Mouse (Mus musculus): ENCODE measurements around the gene Car1. TPM values are rescaled to one million over a fixed set of nuclear protein-coding genes. Genes with fewer than 3 reads are reported as not detected.
A peak's percentile ranks its signal among the peaks of the same experiment; 100 is the strongest.
"Not testable (repeated sequence)": the region's sequence is repeated elsewhere in the genome, so short reads cannot be mapped to it uniquely, and the experiment has no call there.

The Car1 gene
- total RNA-seq (2021) = not detected
- long read RNA-seq, experiment 1 = 0 reads
- long read RNA-seq, experiment 2, partial matches to known transcripts = 0 of 15 reads
- long read RNA-seq, experiment 2, other reads (novel, unspliced or antisense) = 15 of 15 reads

GRCm38 (mm10) chr3:14808211-14808610, at the start of gene Car1:
Gene Car1, minus strand, starts transcription at chr3:14808368.
- DNase-seq (ENCODE audit: low spot score in 2 of 2) = no peak

GRCm38 (mm10) chr3:14857874-14858273, 49.7 kb upstream of the Car1 start:
- DNase-seq (ENCODE audit: low spot score in 2 of 2) = no peak

- DNase-seq (ENCODE audit: low spot score in 2 of 2) = no peak
Observed at GRCm38 (mm10) chr3:14854446-14854845, 46.3 kb upstream of the Car1 start.

GRCm38 (mm10) chr3:14853966-14854365, 45.8 kb upstream of the Car1 start:
- no peak for DNase-seq (ENCODE audit: low spot score in 2 of 2)

- DNase-seq (ENCODE audit: low spot score in 2 of 2) = no peak
Observed at GRCm38 (mm10) chr3:14848587-14849254, 40.6 kb upstream of the Car1 start.

- no peak for DNase-seq (ENCODE audit: low spot score in 2 of 2)
Observed at GRCm38 (mm10) chr3:14839466-14840118, 31.4 kb upstream of the Car1 start.

GRCm38 (mm10) chr3:14838936-14839335, 30.8 kb upstream of the Car1 start:
- no peak for DNase-seq (ENCODE audit: low spot score in 2 of 2)

GRCm38 (mm10) chr3:14832766-14833165, 24.6 kb upstream of the Car1 start:
- DNase-seq (ENCODE audit: low spot score in 2 of 2) = peak in 1 of 2 experiments; percentile 26

- no peak for DNase-seq (ENCODE audit: low spot score in 2 of 2)
Observed at GRCm38 (mm10) chr3:14831219-14831835, 23.2 kb upstream of the Car1 start.

GRCm38 (mm10) chr3:14828896-14829295, 20.7 kb upstream of the Car1 start:
- no peak for DNase-seq (ENCODE audit: low spot score in 2 of 2)

GRCm38 (mm10) chr3:14819844-14820504, 11.8 kb upstream of the Car1 start:
- no peak for DNase-seq (ENCODE audit: low spot score in 2 of 2)

- not testable (repeated sequence) for DNase-seq (ENCODE audit: low spot score in 2 of 2)
Observed at GRCm38 (mm10) chr3:14815396-14815795, 7.2 kb upstream of the Car1 start.

GRCm38 (mm10) chr3:14806702-14807101, 1.5 kb downstream of the Car1 start:
- DNase-seq (ENCODE audit: low spot score in 2 of 2) = no peak

GRCm38 (mm10) chr3:14805962-14806361, 2.2 kb downstream of the Car1 start:
- no peak for DNase-seq (ENCODE audit: low spot score in 2 of 2)

- DNase-seq (ENCODE audit: low spot score in 2 of 2) = no peak
Observed at GRCm38 (mm10) chr3:14804906-14805305, 3.3 kb downstream of the Car1 start.

GRCm38 (mm10) chr3:14797069-14797468, 11.1 kb downstream of the Car1 start:
- no peak for DNase-seq (ENCODE audit: low spot score in 2 of 2)

GRCm38 (mm10) chr3:14795292-14796020, 12.7 kb downstream of the Car1 start:
- no peak for DNase-seq (ENCODE audit: low spot score in 2 of 2)

- DNase-seq (ENCODE audit: low spot score in 2 of 2) = no peak
Observed at GRCm38 (mm10) chr3:14792032-14792431, 16.1 kb downstream of the Car1 start.

- no peak for DNase-seq (ENCODE audit: low spot score in 2 of 2)
Observed at GRCm38 (mm10) chr3:14787607-14788006, 20.6 kb downstream of the Car1 start.

- no peak for DNase-seq (ENCODE audit: low spot score in 2 of 2)
Observed at GRCm38 (mm10) chr3:14787136-14787535, 21.0 kb downstream of the Car1 start.

GRCm38 (mm10) chr3:14786551-14787079, 21.6 kb downstream of the Car1 start:
- DNase-seq (ENCODE audit: low spot score in 2 of 2) = no peak
